Mouse (Mus musculus) limb, embryonic 15.5 days (tissue): ENCODE data around the gene Hs1bp3. TPM values are rescaled to one million over a fixed set of nuclear protein-coding genes. Genes with fewer than 3 reads are reported as not detected.
A peak's percentile ranks its signal among the peaks of the same experiment; 100 is the strongest.

Source experiments
- ATAC-seq: fragments of 200-750 bp; cut with Nextera tagmentation; 2 replicates; pipeline ENCODE4 v1.8.0; 2017; ENCODE audit warnings: low read depth, moderate TSS enrichment; ENCODE audit not compliant: insufficient number of reproducible peaks, low FRiP score, low TSS enrichment
- H3K27ac ChIP-seq: fragments of 300-500 bp; sonication (generic); 2 replicates; pipeline ENCODE4 v1.5.1; 2015; ENCODE audit warnings: moderate library complexity, mild to moderate bottlenecking, inconsistent platforms
- H3K27me3 ChIP-seq: fragments of 300-500 bp; sonication (generic); 2 replicates; pipeline ENCODE4 v1.6.1; 2015; ENCODE audit warnings: inconsistent platforms
- H3K36me3 ChIP-seq: fragments of 300-500 bp; sonication (generic); 2 replicates; pipeline ENCODE4 v1.6.1; 2015; ENCODE audit warnings: inconsistent platforms
- H3K4me1 ChIP-seq: fragments of 300-500 bp; sonication (generic); 2 replicates; pipeline ENCODE4 v1.6.1; 2015; ENCODE audit warnings: inconsistent platforms
- H3K4me2 ChIP-seq: fragments of 300-500 bp; sonication (generic); 2 replicates; pipeline ENCODE4 v1.6.1; 2015; ENCODE audit warnings: mild to moderate bottlenecking, inconsistent platforms
- H3K4me3 ChIP-seq: fragments of 300-500 bp; sonication (generic); 2 replicates; pipeline ENCODE4 v1.5.1; 2015; ENCODE audit warnings: mild to moderate bottlenecking, inconsistent platforms
- H3K9ac ChIP-seq: fragments of 300-500 bp; sonication (generic); 2 replicates; pipeline ENCODE4 v1.6.1; 2015; ENCODE audit warnings: inconsistent platforms
- H3K9me3 ChIP-seq: fragments of 300-500 bp; sonication (generic); 2 replicates; pipeline ENCODE4 v1.6.1; 2016; ENCODE audit warnings: inconsistent platforms
- WGBS: fragments of 180-500 bp; shearing (Covaris S2); methylation state at CpG from one replicate; pipeline ENCODE4 v1.1.7; 2015; 5-methylcytosine and 5-hydroxymethylcytosine counted together
- polyA plus RNA-seq: library from polyadenylated mRNA; unstranded; fragments of >200 nt; fragmentation: Nextera tagmentation; extraction: Ambion mirVana; gene quantifications from 2 replicates; pipeline ENCODE4 v1.2.1, GENCODE M21; 2015

Hs1bp3 gene
- polyA plus RNA-seq: 16.8 and 17.0 TPM in 2 replicates

- no peaks in the 10 kb centered on the region for H3K9me3 ChIP-seq
- under 1% methylated on average over 38 of the region's 38 CpGs for WGBS
- peak within 1 kb of the TSS; percentile 73 for H3K4me2 ChIP-seq
- peaks cover 20% of the 10 kb centered on the region for H3K27me3 ChIP-seq
- peak; percentile 76 for ATAC-seq
- H3K9ac ChIP-seq: peak within 1 kb of the TSS; percentile 68
- H3K4me3 ChIP-seq: peak within 1 kb of the TSS; percentile 69
- no peak within 1 kb of the TSS for H3K27ac ChIP-seq
- H3K4me1 ChIP-seq: peaks cover 20% of the 10 kb centered on the region
- H3K36me3 ChIP-seq: peaks cover 8% of the 10 kb centered on the region; the same call in 1 of the 2 replicates
These were observed at the start of gene Hs1bp3 for GRCm38 (mm10) chr12:8313270-8313771. TSS of gene Hs1bp3 (plus strand) at chr12:8313432.

- H3K36me3 ChIP-seq: no peaks in the 10 kb centered on the region
- no peak overlapping the region for H3K4me2 ChIP-seq
- H3K27ac ChIP-seq: no peak overlapping the region
- no peak overlapping the region for H3K4me3 ChIP-seq
- H3K9ac ChIP-seq: no peak overlapping the region
- no peaks in the 10 kb centered on the region for H3K27me3 ChIP-seq
- H3K4me1 ChIP-seq: no peaks in the 10 kb centered on the region
- H3K9me3 ChIP-seq: no peaks in the 10 kb centered on the region
- 88% methylated on average over 7 of the region's 7 CpGs for WGBS
- ATAC-seq: no peak
These were observed 46.9 kb upstream of the Hs1bp3 start for GRCm38 (mm10) chr12:8266311-8266710.

GRCm38 (mm10) chr12:8269627-8270026, 43.6 kb upstream of the Hs1bp3 start:
- no peaks in the 10 kb centered on the region for H3K36me3 ChIP-seq
- H3K4me3 ChIP-seq: no peak overlapping the region
- H3K4me2 ChIP-seq: no peak overlapping the region
- H3K27ac ChIP-seq: no peak overlapping the region
- no peaks in the 10 kb centered on the region for H3K4me1 ChIP-seq
- no peaks in the 10 kb centered on the region for H3K27me3 ChIP-seq
- no peak for ATAC-seq
- H3K9me3 ChIP-seq: no peaks in the 10 kb centered on the region
- 93% methylated on average over 11 of the region's 11 CpGs for WGBS
- H3K9ac ChIP-seq: no peak overlapping the region

- no peak overlapping the region for H3K4me3 ChIP-seq
- WGBS: 93% methylated on average over 2 of the region's 2 CpGs
- H3K4me2 ChIP-seq: no peak overlapping the region
- no peak overlapping the region for H3K27ac ChIP-seq
- ATAC-seq: no peak
- H3K9ac ChIP-seq: no peak overlapping the region
- 0 out of 2 replicates have a peak, but pooled peaks cover 3% of the 10 kb centered on the region for H3K36me3 ChIP-seq
- no peaks in the 10 kb centered on the region for H3K4me1 ChIP-seq
- no peaks in the 10 kb centered on the region for H3K9me3 ChIP-seq
- H3K27me3 ChIP-seq: no peaks in the 10 kb centered on the region
These were observed 41.8 kb upstream of the Hs1bp3 start for GRCm38 (mm10) chr12:8271405-8271804.

GRCm38 (mm10) chr12:8273471-8274171, 39.6 kb upstream of the Hs1bp3 start:
- Histone ChIP-seq H3K9me3 (no peaks in the 10 kb centered on the region), H3K4me1 (no peaks in the 10 kb centered on the region), H3K36me3 (0 out of 2 replicates have a peak, but pooled peaks cover 4% of the 10 kb centered on the region), H3K9ac (no peak overlapping the region), H3K27me3 (no peaks in the 10 kb centered on the region), H3K27ac (no peak overlapping the region), H3K4me2 (no peak overlapping the region), H3K4me3 (no peak overlapping the region)
- no peak for ATAC-seq
- 93% methylated on average over 6 of the region's 6 CpGs for WGBS

GRCm38 (mm10) chr12:8275424-8275823, 37.8 kb upstream of the Hs1bp3 start:
- 88% methylated on average over 4 of the region's 4 CpGs for WGBS

GRCm38 (mm10) chr12:8281225-8282017, 31.8 kb upstream of the Hs1bp3 start:
- WGBS: 87% methylated on average over 15 of the region's 15 CpGs
- H3K9ac ChIP-seq: no peak overlapping the region
- peaks cover 16% of the 10 kb centered on the region; the same call in 1 of the 2 replicates for H3K36me3 ChIP-seq
- no peak overlapping the region for H3K27ac ChIP-seq
- ATAC-seq: 0 out of 2 replicates have a peak, but pooled peaks have one; percentile 33
- H3K4me3 ChIP-seq: no peak overlapping the region
- no peaks in the 10 kb centered on the region for H3K4me1 ChIP-seq
- H3K27me3 ChIP-seq: no peaks in the 10 kb centered on the region
- no peaks in the 10 kb centered on the region for H3K9me3 ChIP-seq
- H3K4me2 ChIP-seq: no peak overlapping the region

More at GRCm38 (mm10) chr12:8275424-8275823, 37.8 kb upstream of the Hs1bp3 start:
- no peaks in the 10 kb centered on the region for H3K9me3 ChIP-seq
- no peak overlapping the region for H3K4me2 ChIP-seq
- H3K27ac ChIP-seq: no peak overlapping the region
- H3K4me1 ChIP-seq: no peaks in the 10 kb centered on the region
- 0 out of 2 replicates have a peak, but pooled peaks cover 4% of the 10 kb centered on the region for H3K36me3 ChIP-seq
- no peak overlapping the region for H3K4me3 ChIP-seq
- ATAC-seq: no peak
- no peak overlapping the region for H3K9ac ChIP-seq
- H3K27me3 ChIP-seq: no peaks in the 10 kb centered on the region

GRCm38 (mm10) chr12:8287970-8288369, 25.3 kb upstream of the Hs1bp3 start:
- no peak overlapping the region for H3K4me3 ChIP-seq
- 59% methylated on average over 3 of the region's 3 CpGs for WGBS
- H3K36me3 ChIP-seq: peaks cover 15% of the 10 kb centered on the region; the same call in 1 of the 2 replicates
- H3K4me2 ChIP-seq: no peak overlapping the region
- no peaks in the 10 kb centered on the region for H3K9me3 ChIP-seq
- no peaks in the 10 kb centered on the region for H3K4me1 ChIP-seq
- ATAC-seq: no peak
- no peak overlapping the region for H3K9ac ChIP-seq
- H3K27me3 ChIP-seq: 0 out of 2 replicates have a peak, but pooled peaks cover 5% of the 10 kb centered on the region
- H3K27ac ChIP-seq: no peak overlapping the region

- 73% methylated on average over 6 of the region's 6 CpGs for WGBS
- H3K36me3 ChIP-seq: peaks cover 7% of the 10 kb centered on the region; the same call in 1 of the 2 replicates
- H3K4me3 ChIP-seq: no peak overlapping the region
- no peaks in the 10 kb centered on the region for H3K4me1 ChIP-seq
- no peak for ATAC-seq
- no peak overlapping the region for H3K4me2 ChIP-seq
- H3K27me3 ChIP-seq: peaks cover 10% of the 10 kb centered on the region; the same call in 1 of the 2 replicates
- H3K27ac ChIP-seq: no peak overlapping the region
- no peaks in the 10 kb centered on the region for H3K9me3 ChIP-seq
- no peak overlapping the region for H3K9ac ChIP-seq
These were observed 24.1 kb upstream of the Hs1bp3 start for GRCm38 (mm10) chr12:8289099-8289498.

- 81% methylated on average over 8 of the region's 8 CpGs for WGBS
- no peak for ATAC-seq
- Histone ChIP-seq H3K9me3 (no peaks in the 10 kb centered on the region), H3K4me1 (no peaks in the 10 kb centered on the region), H3K36me3 (peaks cover 7% of the 10 kb centered on the region; the same call in 1 of the 2 replicates), H3K4me3 (no peak overlapping the region), H3K27ac (no peak overlapping the region), H3K4me2 (no peak overlapping the region), H3K27me3 (peaks cover 14% of the 10 kb centered on the region), H3K9ac (no peak overlapping the region)
These were observed 23.7 kb upstream of the Hs1bp3 start for GRCm38 (mm10) chr12:8289499-8289898.

GRCm38 (mm10) chr12:8291157-8291853, 21.9 kb upstream of the Hs1bp3 start:
- ATAC-seq: no peak
- no peak overlapping the region for H3K27ac ChIP-seq
- no peak overlapping the region for H3K4me3 ChIP-seq
- no peak overlapping the region for H3K4me2 ChIP-seq
- no peaks in the 10 kb centered on the region for H3K9me3 ChIP-seq
- 51% methylated on average over 15 of the region's 15 CpGs for WGBS
- H3K36me3 ChIP-seq: no peaks in the 10 kb centered on the region
- peaks cover 29% of the 10 kb centered on the region for H3K27me3 ChIP-seq
- H3K9ac ChIP-seq: no peak overlapping the region
- no peaks in the 10 kb centered on the region for H3K4me1 ChIP-seq
